Mouse (Mus musculus) cerebellum, adult 11 months (tissue): ENCODE data around the gene Hapln4.
A peak's percentile ranks its signal among the peaks of the same experiment; 100 is the strongest.

Source experiments
- DNase-seq: peaks from one replicate; pipeline ENCODE4 v3.0.0; 2022

The Hapln4 gene

DNA sequence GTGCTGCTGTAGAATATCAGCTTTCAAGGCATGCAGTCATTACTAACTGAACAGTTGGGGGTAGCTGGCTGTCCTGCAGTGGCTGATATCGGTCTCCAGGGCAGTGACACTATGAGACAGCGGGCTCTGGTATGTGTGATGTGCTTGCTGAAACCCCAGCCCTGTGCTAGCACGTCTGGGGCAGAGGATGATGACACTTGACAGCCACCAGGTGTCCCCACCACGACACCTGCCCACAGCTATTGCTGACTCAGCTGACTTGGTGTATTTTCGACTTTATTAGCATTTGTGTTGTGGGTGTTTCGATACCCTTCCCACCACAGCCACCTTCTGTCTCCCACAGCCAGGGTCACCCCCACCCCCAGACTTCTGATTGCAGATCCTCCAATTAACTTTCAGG lies 21.2 kb downstream of the Hapln4 start:
- no peak for DNase-seq

DNA sequence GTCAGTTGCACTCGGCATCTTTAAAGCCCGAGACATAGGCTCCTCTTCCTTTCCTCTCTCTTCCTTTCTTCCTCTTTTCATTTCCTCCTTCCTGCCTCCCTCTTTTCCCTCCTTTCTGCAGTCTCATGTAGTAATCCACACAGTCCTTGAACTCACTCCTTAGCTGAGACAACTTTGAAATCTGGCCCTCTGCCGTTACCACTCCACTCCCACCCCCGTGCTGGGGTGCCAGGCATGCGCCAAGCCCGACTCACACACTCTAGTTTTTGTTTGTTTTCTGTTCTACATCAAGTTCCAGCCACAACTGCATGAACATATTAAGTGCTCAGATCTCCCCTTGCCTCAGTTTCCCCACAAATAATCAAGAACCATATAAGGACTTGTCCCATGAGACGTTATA lies 21.7 kb downstream of the Hapln4 start:
- DNase-seq: no peak

DNA sequence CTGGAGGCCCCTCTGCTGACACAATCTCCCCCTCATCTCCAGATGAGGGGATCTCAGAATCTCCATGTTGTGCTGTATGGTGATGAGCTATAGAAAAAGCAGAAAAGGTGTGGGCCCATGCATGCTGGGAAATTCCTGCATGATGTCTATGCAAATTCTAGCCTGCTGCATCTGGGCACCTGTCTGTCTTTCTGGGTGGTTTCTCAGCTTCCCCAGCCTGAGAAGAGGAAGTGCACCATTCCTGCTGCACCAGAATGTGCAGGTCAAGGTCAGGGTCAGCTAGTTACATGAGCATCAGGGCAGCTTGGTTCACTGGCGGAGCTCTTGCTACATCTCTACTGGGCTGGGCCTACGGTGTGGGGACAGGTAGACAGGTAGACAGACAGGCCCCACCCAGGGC lies 27.2 kb downstream of the Hapln4 start:
- DNase-seq: no peak

DNA sequence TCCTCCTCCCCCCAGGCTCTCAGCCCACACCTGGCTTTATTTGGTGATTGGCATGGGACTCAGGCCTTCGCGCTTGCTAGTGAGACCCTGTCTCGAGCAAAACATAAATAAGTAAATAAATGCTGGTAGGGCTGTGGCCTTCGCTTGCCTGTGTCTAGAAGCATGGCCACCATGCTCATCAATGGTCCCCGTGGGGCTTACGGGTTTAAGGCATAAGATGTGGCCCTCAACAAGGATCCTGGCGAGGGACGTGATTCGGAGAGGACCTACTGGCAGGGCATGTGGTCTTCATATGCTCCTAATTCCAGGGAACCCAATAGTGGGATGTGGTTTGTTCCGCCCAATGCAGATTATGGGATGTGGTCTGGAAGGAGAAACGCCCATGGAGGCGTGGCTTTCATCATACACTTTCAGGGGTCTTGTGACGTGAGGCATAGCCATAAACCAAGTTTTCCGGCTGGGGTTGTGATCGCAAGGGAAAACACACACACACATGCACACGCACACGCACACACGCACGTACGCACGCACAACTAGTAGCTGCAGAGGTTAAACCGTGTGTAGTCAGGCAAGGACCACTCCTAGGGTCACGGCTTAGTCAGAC lies 28.0 kb downstream of the Hapln4 start:
- DNase-seq: no peak

DNA sequence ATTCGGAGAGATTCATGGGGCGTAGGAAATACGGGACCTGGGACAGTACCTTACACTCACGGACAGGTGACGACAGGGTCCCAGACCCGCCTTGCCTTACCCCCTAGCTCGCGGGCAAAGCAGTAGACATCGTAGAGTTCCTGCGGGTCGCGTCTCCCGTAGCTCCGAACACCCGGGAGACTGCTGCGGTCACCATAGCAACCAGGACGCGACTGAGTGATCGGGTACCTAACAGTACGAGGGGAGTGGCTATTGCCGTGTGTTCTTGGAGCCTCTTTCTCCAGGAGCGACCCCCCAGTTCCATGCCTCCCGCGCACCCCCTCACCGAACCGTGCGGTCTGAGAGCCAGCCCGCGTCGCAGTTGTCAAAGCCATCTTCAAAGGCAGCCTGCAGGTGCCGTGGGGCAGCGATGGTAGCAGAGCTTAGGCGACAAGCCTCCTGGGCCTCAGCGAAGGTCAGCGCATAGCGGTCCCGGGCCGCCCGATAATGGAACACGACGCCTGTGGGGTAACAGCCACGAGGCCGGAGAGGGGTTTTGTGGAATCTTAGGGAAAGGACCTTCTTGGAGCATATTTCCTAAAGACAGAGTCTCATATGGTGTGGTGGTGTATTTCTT lies 29.3 kb downstream of the Hapln4 start:
- DNase-seq: no peak

DNA sequence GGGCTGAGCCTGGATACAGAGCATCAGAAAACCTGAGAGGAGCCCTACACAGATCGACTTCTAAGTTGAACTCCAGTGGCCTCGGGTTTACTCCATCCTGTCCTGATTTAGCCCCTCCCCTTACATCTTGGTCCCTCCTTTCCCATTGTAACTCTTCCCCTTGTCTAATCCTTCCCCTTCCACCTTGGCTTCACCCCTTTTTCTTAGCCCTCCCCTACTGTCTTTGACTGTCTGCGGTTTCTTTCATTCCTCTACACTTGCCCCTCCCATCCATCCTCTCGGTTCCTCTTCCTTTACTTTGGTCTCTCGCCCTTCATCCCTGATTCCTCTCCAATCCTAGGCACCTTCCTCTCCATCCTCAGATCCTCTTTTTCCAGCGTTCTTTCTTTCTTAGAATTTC lies 31.2 kb downstream of the Hapln4 start:
- no peak for DNase-seq

DNA sequence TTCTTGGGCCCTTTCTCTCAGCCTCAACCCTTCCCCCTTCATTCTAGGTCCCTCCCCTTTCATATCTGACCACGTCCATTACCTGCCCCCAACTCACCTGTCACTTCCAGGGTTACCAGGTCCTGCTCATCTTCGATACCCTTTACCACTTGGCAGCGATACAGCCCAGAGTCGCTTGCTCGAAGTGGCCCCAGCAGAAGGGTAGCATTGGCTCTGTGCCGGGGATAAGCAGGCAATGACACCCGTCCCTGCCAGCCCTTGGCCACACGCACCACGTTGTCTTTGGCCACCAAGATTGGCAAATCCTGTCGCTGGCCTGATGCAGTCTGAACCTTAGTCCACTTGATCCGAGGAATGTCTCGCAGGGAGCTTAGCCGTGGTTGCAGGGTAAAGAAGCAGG lies 31.6 kb downstream of the Hapln4 start:
- DNase-seq: no peak

DNA sequence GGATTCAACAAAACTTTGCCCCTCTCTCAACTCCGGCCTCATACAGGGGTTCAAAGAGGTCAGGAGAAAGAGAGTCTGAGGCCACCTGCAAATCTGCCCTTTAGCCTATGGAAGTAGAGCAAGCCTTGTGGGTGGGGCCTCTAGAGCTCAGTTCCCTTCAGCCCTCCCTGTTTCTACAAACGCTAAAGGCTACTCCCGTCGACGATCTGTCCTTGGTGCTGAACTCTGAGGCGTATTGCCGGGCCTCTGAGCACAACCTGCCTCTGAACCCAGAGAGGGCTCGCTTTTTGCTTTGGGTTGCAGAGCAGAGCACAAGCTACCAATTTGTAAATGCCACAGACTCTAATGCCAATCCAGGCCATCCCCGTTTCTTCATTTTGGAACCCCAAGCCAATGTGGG lies 34.4 kb downstream of the Hapln4 start:
- DNase-seq: no peak

DNA sequence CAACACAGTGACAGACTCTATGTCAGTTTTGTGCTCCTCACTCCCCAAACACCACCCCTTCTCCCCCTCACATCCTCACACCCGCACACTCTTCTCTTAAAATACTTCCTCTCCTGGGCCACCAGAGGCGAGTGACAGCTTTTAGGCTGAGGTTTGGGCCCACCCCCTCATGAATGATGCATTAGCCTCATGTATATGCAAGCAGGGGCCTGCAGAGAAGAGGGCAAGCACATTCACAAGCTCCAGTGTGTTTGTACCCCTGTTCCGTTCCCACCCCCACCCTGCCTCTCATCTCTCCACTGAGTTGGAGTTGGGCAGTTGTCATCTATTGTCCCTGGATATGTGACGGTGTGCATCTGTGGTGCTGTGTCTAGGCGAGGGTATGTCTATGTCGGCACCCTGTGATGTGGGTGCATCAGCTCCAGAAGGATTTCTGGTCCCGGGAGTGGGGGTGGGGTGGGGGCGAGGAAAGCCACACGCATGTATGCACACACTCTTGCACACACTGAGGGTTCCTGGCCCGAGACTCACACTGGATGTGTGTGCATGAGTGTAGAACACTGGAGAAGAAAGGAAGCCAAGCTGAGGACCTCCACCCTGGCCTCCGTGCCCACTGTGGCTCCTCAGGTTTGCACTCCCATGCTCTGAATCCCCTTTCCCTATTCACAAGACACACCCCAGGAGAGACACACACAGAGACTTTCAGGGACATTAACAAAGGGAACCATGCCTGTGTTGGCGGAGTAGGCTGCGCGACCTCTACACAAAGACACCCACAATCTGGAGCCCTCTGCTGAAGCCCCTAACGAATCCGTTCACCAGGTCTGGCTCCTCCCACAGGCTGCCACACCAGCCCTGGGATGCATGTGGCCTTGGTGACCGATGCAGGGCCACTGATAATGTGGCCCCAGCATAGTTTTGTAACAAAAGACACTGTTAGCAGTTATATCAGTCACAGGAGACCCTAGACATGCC lies 35.8 kb downstream of the Hapln4 start:
- DNase-seq: no peak

DNA sequence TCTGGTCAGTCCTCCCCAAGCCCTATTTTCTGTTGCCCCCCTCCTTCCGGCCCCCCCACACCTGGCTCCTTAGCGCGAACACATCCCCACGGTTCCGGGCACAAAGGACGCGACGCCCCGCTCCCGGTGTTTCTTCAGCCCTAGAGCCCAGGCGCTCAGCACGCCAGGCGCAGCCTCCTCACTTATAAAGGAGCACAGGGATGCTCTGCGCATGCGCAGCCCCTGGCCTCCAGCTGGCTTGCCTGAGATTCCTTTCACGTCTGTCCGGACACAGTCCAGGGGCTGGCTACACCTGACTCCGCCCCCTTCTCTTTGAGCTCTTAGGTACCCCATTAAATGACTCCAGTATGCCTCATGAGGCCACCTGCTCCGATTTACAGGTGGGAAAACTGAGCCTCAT lies 37.4 kb downstream of the Hapln4 start, which contains the start of gene Ncan:
TSS of gene Ncan (minus strand) at position 207 of the 400 bp plus-strand sequence.
- DNase-seq: peak; percentile 83

DNA sequence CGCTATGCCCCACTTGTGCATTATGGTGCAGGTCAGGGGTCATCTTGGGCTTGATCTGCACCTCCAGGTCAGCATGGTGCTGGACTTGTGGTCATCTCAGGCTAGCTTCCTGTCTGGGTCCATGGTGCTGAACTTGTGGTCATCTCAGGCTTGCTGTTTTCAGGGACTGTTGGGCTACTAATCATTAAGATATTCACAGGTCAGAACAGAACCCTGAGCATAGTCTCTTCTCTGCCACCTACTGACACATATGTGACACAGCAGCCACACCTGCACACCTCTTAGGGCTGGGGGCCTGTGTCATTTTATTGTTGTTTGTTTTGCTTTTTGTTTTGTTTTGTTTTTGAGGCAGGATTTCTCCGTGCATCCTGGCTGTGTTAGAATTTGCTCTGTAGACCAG lies 39.6 kb downstream of the Hapln4 start:
- DNase-seq: no peak

DNA sequence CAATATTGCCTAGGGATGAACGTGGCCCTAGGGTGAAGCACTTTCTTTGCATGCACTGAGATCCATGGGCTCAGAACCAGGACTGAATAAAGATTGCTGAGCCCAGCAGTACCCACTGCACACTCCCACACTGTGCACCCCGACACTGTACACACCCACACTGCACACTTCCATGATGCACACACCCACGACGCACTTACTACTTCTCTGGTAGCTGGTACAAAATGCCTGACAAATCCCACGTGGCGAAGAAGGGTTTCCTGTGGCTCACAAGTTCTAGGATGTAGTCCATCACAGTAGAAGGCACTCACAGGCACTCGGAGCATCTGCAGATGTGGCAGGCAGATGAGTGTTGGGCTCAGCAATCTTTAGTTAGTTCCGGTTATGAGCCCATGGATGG lies 41.7 kb downstream of the Hapln4 start:
- no peak for DNase-seq

DNA sequence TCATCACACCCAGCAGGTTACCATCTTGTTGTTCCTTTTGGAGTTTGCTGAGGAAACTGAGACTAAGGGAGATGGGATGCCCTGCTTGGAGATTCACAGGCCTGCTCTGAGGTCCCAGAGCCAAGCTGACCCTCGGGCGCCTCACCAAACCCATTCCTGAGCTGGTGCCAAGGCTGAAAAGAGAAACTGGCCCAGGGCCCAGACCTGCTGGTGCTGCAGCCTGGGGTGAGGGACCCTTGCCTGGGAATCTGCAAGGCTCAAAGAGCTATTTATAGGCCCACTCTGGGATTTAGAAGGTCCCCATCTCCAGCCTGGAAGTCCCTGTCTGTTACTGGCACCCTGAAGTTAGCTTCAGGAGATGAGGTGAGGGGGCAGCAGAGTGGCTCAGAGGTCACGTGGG lies 45.2 kb downstream of the Hapln4 start:
- no peak for DNase-seq

DNA sequence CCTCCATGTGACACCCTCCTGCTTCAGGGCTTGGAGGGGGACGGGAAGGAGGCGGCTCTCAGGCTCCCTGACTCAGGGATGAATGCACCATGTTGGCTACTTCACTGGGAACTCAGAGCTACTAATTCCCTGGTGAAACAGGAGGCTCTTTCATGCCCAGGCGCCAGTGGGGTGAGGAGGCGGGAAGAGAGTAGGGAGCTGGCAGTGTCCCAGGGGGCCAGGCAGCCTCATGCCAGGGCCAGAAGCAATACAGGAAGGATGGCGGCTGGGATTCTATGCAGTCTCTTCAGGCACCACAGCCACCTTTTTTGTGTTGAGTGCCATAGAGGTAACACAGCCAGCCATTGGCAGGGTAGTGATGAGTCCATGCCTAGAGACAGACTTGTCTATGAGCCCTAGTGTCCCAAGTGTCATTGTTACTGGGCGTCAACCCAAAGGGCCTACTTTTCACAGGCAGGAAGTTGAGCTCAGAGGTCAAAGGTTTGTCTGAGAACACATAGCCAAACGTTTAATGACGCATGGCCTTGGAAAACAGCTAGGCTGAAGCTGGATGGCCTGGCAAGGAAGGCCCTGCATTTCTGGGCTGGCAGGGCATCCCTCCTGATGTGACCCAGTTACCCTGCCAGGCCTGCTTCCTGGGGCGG lies 46.2 kb downstream of the Hapln4 start:
- peak; percentile 47 for DNase-seq

DNA sequence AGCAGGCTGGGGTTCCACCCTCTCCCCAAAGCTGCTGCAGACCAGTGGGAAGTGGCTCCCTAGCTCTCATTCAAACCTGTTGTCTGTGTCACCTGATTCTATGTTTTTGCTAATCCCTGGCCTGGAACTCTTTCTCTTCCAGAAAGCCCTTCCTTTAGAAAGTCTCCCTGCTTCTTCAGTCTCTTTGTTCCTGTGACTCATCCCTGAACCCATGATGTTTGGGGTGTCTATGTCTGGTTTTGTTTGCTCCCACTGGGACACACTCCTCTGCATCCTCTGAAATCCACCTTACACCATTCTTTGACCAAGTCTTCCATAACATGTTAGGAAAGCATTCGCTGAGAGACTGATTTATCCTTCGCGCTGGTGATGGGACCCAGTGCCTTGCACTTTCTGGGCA lies 46.8 kb downstream of the Hapln4 start:
- DNase-seq: no peak

DNA sequence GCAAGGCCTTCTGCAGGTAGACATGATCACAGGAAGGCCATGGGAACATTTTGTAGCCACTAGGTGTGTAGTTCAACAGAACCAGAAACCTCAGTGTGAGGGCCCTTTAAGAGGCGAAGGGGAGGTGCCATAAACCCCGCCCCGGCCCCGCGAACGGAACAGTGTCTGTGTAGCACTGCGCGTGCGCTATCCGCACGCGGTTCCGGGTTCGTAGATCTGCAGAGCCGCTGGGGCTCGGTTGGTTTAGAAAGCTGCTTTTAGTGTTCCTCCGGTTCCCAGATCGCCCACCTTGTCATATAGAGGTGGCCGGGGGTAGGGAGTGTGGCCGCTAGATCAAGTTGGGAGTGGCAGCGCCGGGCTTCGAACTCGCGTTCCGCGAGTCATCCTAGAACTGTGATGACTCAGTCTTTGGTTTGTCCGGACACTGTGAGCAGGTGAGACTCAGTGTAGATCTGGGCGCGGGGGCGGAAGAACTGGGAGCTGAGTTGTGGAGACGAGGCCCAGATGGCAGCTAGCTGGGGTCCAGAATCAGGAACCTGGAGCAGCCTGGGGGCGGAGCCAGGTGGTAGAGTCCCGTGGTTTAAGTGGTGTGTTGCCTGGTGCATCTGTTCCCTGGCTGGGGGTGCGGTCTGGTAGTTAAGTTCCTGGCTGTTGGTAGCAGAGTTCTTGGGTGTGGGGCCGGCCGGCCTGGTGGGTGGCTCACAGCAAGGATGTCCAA lies 48.1 kb downstream of the Hapln4 start, which contains the start of gene Nr2c2ap:
TSS of gene Nr2c2ap (plus strand) at position 168 of the 718 bp plus-strand sequence.
- DNase-seq: peak; percentile 77

DNA sequence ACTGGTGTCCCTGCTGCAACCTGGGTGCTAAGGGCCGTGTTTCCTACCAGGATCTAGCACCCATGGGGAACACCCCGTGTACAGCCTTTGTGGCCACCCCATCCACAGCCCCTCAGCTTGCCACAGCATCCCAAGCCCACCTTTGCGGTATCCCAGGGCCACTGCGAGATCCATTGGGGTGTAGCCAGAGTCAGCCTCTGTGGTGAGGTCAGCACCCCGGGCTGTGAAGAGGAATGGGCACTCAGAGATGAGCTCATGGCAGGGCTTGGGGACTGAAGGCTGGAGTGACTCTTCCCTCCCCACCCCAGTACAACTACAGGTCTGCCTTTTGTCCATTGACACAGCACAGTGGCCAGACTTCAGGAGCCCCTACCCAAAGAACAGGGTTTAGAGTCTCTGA lies 50.8 kb downstream of the Hapln4 start:
- DNase-seq: no peak

DNA sequence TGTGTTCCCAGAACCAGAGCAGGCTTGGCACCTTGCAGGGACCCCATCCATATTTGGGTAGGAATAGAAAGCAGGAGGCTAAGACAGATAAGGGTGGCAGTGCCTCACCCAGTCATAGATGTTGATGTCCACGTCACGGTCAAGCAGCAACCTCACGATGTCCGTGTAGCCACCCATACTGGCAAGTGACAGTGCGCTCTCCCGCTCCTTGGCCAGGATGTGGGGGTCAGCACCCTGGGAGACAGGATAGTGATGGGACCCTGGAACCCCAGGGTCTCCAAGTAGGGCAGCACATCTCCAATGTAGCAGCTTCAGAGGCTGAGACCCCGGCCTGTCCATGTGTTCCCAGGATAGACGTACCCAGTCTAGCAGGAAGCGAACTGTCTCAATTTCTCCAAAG lies 51.7 kb downstream of the Hapln4 start:
- no peak for DNase-seq

DNA sequence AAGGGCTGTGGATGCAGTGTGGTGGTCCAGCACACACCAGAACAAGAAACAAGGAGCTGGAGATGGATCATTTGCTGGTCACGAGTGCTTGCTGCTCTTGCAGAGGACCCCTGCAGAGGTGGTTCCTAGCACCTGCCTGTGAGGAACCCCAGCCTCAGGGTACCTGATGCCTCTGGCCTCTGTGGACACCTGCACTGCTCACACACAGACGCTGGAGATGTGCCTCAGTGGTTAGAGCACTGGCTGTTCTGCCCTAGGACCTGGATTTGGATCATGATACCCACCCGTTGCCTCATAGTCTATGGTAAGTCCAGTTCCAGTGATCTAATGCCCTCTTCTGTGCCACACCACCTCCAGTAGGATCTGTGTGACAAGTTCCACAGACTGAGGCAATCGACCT lies 53.3 kb downstream of the Hapln4 start:
- no peak for DNase-seq

DNA sequence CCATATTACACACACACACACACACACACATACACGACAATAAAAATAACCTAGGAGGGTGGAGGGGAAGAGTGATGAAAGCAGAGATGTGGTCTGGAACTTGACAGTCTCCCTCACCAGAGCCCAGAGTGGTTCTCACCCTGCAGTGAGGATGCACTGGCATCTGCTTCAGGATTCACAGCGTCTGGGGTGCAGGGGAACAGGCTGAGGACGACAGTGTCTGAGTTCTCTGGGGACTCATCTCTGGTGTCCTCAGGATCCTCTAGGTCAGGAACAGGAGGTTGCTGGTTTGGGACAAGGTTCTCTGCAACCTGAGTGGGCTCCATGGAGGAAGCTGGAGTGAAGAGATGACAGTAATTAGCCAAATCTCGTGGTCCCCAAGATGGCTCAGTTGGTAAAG lies 54.6 kb downstream of the Hapln4 start:
- DNase-seq: no peak

DNA sequence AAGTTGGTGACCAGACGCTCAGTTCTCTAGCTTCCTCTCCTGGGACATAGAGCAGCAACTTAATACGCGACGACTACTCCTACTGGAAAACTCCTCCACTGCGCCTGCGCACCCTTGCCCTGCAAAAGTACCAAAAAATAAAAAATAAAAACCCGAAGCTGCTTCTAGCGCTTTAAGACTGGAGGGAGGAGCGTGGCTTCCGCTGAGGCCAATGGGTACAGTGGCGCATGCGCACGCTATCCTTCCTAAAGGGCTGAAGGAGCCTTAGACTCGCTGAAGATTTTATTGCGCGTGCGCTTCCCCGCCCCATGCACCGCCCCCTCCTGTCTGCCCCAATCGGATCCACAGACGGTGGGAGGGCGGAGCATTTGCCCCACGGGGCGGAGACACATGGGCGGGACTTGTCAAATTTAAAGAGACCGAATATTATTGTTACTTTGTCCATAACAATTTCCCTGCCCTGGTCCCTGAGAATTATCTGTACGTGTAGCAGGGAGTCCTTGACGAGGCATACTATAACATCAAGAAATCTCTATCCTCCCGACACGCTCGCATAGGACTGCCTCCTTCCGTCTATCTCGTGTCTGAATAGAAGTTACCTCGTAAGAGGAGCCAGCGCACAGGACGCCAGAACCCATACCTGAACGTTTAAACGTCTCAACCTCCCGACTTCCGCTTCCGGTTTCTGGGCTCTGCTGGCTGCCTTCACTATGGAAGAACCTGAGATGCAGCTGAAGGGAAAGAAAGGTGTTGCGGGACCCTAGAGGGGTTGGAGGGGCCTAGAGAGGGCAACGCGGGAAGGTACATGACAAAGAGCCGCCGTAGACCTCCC lies 56.0 kb downstream of the Hapln4 start, which contains the start of the genes Rfxank, Borcs8 and Mef2b:
TSS of gene Rfxank (minus strand) at position 129 of the 832 bp plus-strand sequence.
TSS of gene Borcs8 (plus strand) at position 474 of the 832 bp plus-strand sequence.
TSS of gene Mef2b (plus strand) at position 686 of the 832 bp plus-strand sequence.
- peak; percentile 100 for DNase-seq
